In genomic region chr3:52299376-52299775, GRCm38 (mm10) we compare ENCODE assay signal across 7 mouse cellular contexts. TPM values are rescaled to one million over a fixed set of nuclear protein-coding genes. Genes with fewer than 3 reads are reported as not detected.
DNase-seq lines count a peak whose midpoint lies in the region; ATAC-seq and TF ChIP-seq lines count a peak whose summit lies in the region.

No protein-coding gene starts in this region.

- ATAC-seq in lung, embryonic 14.5 days (ENCODE audit: insufficient read depth): peak; percentile 41; the same call in 1 of the 2 replicates

- H3K9me3 ChIP-seq in lung, embryonic 14.5 days (ENCODE audit: low read depth, low read length): no peaks in the 10 kb centered on the region

- H3K4me1 ChIP-seq in lung, embryonic 14.5 days (ENCODE audit: insufficient read depth): peaks cover 11% of the 10 kb centered on the region; the same call in 1 of the 2 replicates

- H3K27me3 ChIP-seq in lung, embryonic 14.5 days (ENCODE audit: insufficient read depth, low read length): no peaks in the 10 kb centered on the region
- no peaks in the 10 kb centered on the region for H3K27me3 ChIP-seq in splenic B cell, adult 2 months (ENCODE audit: control insufficient read depth, insufficient read depth, low read length, poor library complexity, severe bottlenecking)

- H3K27ac ChIP-seq in lung, embryonic 14.5 days (ENCODE audit: low read depth): no peak overlapping the region

- H3K4me2 ChIP-seq in lung, embryonic 14.5 days: no peak overlapping the region

- TF ChIP-seq CTCF in lung, embryonic 14.5 days (IDR thresholded peaks at IDR 0.05; ENCODE audit: low read depth): no peak

- H3K9ac ChIP-seq in lung, embryonic 14.5 days: no peak overlapping the region

- H3K4me3 ChIP-seq in lung, embryonic 14.5 days (ENCODE audit: low read depth, low read length): no peak overlapping the region

- peak; percentile 42 for DNase-seq in lung, embryonic 14.5 days
- DNase-seq in lung, postnatal 14 days: no peak
- peak; percentile 57 for DNase-seq in R1 (ENCODE audit: low read depth, low spot score)
- peak; percentile 33 for DNase-seq in embryo, embryonic 9.5 days (ENCODE audit: extremely low spot score)
- DNase-seq in splenic B cell, adult 2 months (ENCODE audit: low read depth, low spot score): peak; percentile 40
- no peak for DNase-seq in cerebellum, adult 11-12 months
- DNase-seq in frontal cortex, postnatal 36 days (ENCODE audit: low spot score in 2 of 2): no peak

- WGBS in lung, embryonic 14.5 days: 43% methylated on average over 2 of the region's 2 CpGs

- no peaks in the 10 kb centered on the region; the same call in 1 of the 2 replicates for H3K36me3 ChIP-seq in lung, embryonic 14.5 days (ENCODE audit: insufficient read depth)
- H3K36me3 ChIP-seq in splenic B cell, adult 2 months (ENCODE audit: control insufficient read depth, insufficient read depth, low read length, poor library complexity, severe bottlenecking): no peaks in the 10 kb centered on the region

RNA-seq across cellular contexts. Expression of gene Foxo1, which starts 31.2 kb away (rescaled TPM):
- 7.0 and 7.3 TPM in 2 replicates for polyA plus RNA-seq in lung, embryonic 14.5 days (2014; fragmentation: Nextera tagmentation; extraction: Ambion mirVana)

Comparison
In these comparisons a context has a peak if more than half of its experiments do, and no peak if none do; other contexts are left out.
1. DNase-seq: peak in lung, embryonic 14.5 days (single experiment), R1 (single experiment), embryo, embryonic 9.5 days (single experiment) and splenic B cell, adult 2 months (single experiment); none in lung, postnatal 14 days (single experiment), cerebellum, adult 11-12 months (single experiment) and frontal cortex, postnatal 36 days (0 of 2).